27 mouse cellular contexts compared by ENCODE assay signal in genomic region chr10:88295091-88295490, GRCm38 (mm10).
A peak's percentile ranks its signal among the peaks of the same experiment; 100 is the strongest.
DNase-seq lines count a peak whose midpoint lies in the region; ATAC-seq and TF ChIP-seq lines count a peak whose summit lies in the region.
"Had no signal": no experiment of that assay in that cellular context is flagged by ENCODE, and none has a peak within 500 bp of the region (broad histone marks: within the 10 kb centered on the region; RNA-seq: fewer than 3 reads in every experiment).

No protein-coding gene starts in this region.

- DNase-seq in heart, adult 2 months, result peak; percentile 30 to 36
- DNase-seq in heart, embryonic 10.5 days (ENCODE audit: low spot score), result no peak
- DNase-seq in gastrocnemius, adult 2 months, result peak; percentile 69
- peak; percentile 68 for DNase-seq in gastrocnemius, postnatal 14 days
- peak; percentile 24 to 27 for DNase-seq in heart, postnatal 14 days
- no peak for DNase-seq in ovary, postnatal 10 days (ENCODE audit: low spot score)
- DNase-seq: adrenal gland, adult 2 months; cerebellum, adult 11-12 months; cerebellum, adult 9-11 months; kidney, adult 8-10 months; layer of hippocampus, adult 9-11 months; lung, embryonic 14.5 days; lung, postnatal 14 days; midbrain, embryonic 14.5 days; right cerebral cortex, postnatal 4 days; thymus, adult 2 months; thymus, postnatal 4 days had no signal

- no peak for ATAC-seq in forebrain, embryonic 15.5 days (replicated peaks)
- ATAC-seq: activated CD4-positive, CD25-positive, alpha-beta regulatory T cell, adult 4 months; intestine, embryonic 16.5 days had no signal

- H3K79me2 ChIP-seq in heart, adult 2 months (replicated peaks; ENCODE audit: control insufficient read depth, insufficient read depth, low read length), result no peaks in the 10 kb centered on the region

- no peak overlapping the region for H3K4me3 ChIP-seq in heart, adult 2 months
- H3K4me3 ChIP-seq in heart, embryonic 10.5 days, result no peak overlapping the region
- no peak overlapping the region for H3K4me3 ChIP-seq in gastrocnemius, adult 2 months
- no peak overlapping the region for H3K4me3 ChIP-seq in forebrain, embryonic 15.5 days
- H3K4me3 ChIP-seq: erythroblast, embryonic 14.5 days; heart, embryonic 13.5 days; hindbrain, embryonic 13.5 days; liver, embryonic 15.5 days; neural tube, embryonic 15.5 days had no signal

- intact Hi-C loops in heart, adult 2 months (cut with DNase I), result no loop called here
- intact Hi-C loops in gastrocnemius, adult 2 months (cut with DNase I), result no loop called here
- intact Hi-C loops in gastrocnemius, postnatal 14 days (cut with DNase I; ENCODE audit: low total_unique reads), result no loop called here
- intact Hi-C loops in heart, postnatal 14 days (cut with DNase I), result no loop called here

- no peak for TF ChIP-seq CTCF in heart, adult 2 months (IDR thresholded peaks at IDR 0.05)
- no peak for TF ChIP-seq CTCF in gastrocnemius, adult 2 months (IDR thresholded peaks at IDR 0.05)

- 52% methylated on average over 6 of the region's 6 CpGs for WGBS in heart, adult 2 months
- WGBS in heart, embryonic 10.5 days, result 85% methylated on average over 6 of the region's 6 CpGs
- 89% methylated on average over 6 of the region's 6 CpGs for WGBS in forebrain, embryonic 15.5 days

- H3K4me1 ChIP-seq in heart, adult 2 months (ENCODE audit: control insufficient read depth, insufficient read depth, low read length), result no peaks in the 10 kb centered on the region; the same call in 1 of the 2 replicates
- H3K4me1 ChIP-seq in heart, embryonic 10.5 days, result no peaks in the 10 kb centered on the region
- H3K4me1 ChIP-seq in forebrain, embryonic 15.5 days, result no peaks in the 10 kb centered on the region
- H3K4me1 ChIP-seq: heart, embryonic 13.5 days; hindbrain, embryonic 13.5 days; liver, embryonic 15.5 days; neural tube, embryonic 15.5 days had no signal

- no peaks in the 10 kb centered on the region for H3K9me3 ChIP-seq in heart, embryonic 10.5 days
- no peaks in the 10 kb centered on the region for H3K9me3 ChIP-seq in forebrain, embryonic 15.5 days
- H3K9me3 ChIP-seq: hindbrain, embryonic 13.5 days; liver, embryonic 15.5 days; neural tube, embryonic 15.5 days had no signal

- no peak overlapping the region for H3K9ac ChIP-seq in heart, adult 2 months (ENCODE audit: low read depth, low read length)
- no peak overlapping the region for H3K9ac ChIP-seq in forebrain, embryonic 15.5 days (replicated peaks)
- H3K9ac ChIP-seq: heart, embryonic 13.5 days; hindbrain, embryonic 13.5 days; liver, embryonic 15.5 days; lung, embryonic 14.5 days; neural tube, embryonic 15.5 days had no signal

- no peaks in the 10 kb centered on the region for H3K36me3 ChIP-seq in heart, adult 2 months (ENCODE audit: control insufficient read depth, insufficient read depth, low read length)
- no peaks in the 10 kb centered on the region for H3K36me3 ChIP-seq in heart, embryonic 10.5 days
- no peaks in the 10 kb centered on the region for H3K36me3 ChIP-seq in forebrain, embryonic 15.5 days
- H3K36me3 ChIP-seq: heart, embryonic 13.5 days; hindbrain, embryonic 13.5 days; liver, embryonic 15.5 days; neural tube, embryonic 15.5 days had no signal

- H3K27ac ChIP-seq in heart, adult 2 months, result no peak overlapping the region
- H3K27ac ChIP-seq in heart, embryonic 10.5 days, result no peak overlapping the region
- peak overlapping the region; percentile 16; the same call in 1 of the 2 replicates for H3K27ac ChIP-seq in gastrocnemius, adult 2 months
- no peak overlapping the region for H3K27ac ChIP-seq in forebrain, embryonic 15.5 days (replicated peaks)
- H3K27ac ChIP-seq: heart, embryonic 13.5 days; hindbrain, embryonic 13.5 days; kidney, postnatal 0 days; liver, embryonic 15.5 days; neural tube, embryonic 15.5 days had no signal

- TF ChIP-seq POLR2A in heart, adult 2 months (IDR thresholded peaks at IDR 0.05; ENCODE audit: insufficient read depth, low read depth, low read length), result no peak

- no peak overlapping the region for H3K4me2 ChIP-seq in forebrain, embryonic 15.5 days (replicated peaks)
- H3K4me2 ChIP-seq: heart, embryonic 13.5 days; hindbrain, embryonic 13.5 days; liver, embryonic 15.5 days; lung, embryonic 14.5 days; neural tube, embryonic 15.5 days had no signal

- no peak for TF ChIP-seq EP300 in heart, adult 2 months (IDR thresholded peaks at IDR 0.05; ENCODE audit: insufficient read depth, low read depth, low read length)

- no peaks in the 10 kb centered on the region for H3K27me3 ChIP-seq in heart, adult 2 months (ENCODE audit: control insufficient read depth, insufficient read depth, low read length)
- no peaks in the 10 kb centered on the region for H3K27me3 ChIP-seq in heart, embryonic 10.5 days (ENCODE audit: insufficient read depth, poor library complexity, severe bottlenecking)
- no peaks in the 10 kb centered on the region for H3K27me3 ChIP-seq in forebrain, embryonic 15.5 days
- H3K27me3 ChIP-seq: CH12.LX; heart, embryonic 13.5 days; hindbrain, embryonic 13.5 days; liver, embryonic 15.5 days; neural tube, embryonic 15.5 days had no signal

Comparison
In these comparisons a context has a peak if more than half of its experiments do, and no peak if none do; other contexts are left out.
1. DNase-seq: peak in heart, adult 2 months (2 of 2), gastrocnemius, adult 2 months (single experiment), gastrocnemius, postnatal 14 days (single experiment) and heart, postnatal 14 days (2 of 2); none in heart, embryonic 10.5 days (single experiment) and ovary, postnatal 10 days (single experiment).